Mouse (Mus musculus) kidney, adult 2 months (tissue): ENCODE results near the gene Slfn3. TPM values are rescaled to one million over a fixed set of nuclear protein-coding genes. Genes with fewer than 3 reads are reported as not detected.
"Not testable (repeated sequence)": the region's sequence is repeated elsewhere in the genome, so short reads cannot be mapped to it uniquely, and the experiment has no call there.

ENCODE experiments used
- DNase-seq: peaks from one replicate; pipeline ENCODE4 v3.0.0; 2021
- H3K27ac ChIP-seq: fragments of 200-500 bp; 2 replicates; pipeline ENCODE4 v1.5.1; 2012; ENCODE audit warnings: low read depth, low read length, control low read depth, inconsistent platforms; ENCODE audit not compliant: insufficient read depth
- H3K27me3 ChIP-seq: fragments of 200-500 bp; replicated peaks from 2 replicates; pipeline ENCODE4 v1.6.1; 2012; ENCODE audit warnings: mild to moderate bottlenecking, moderate library complexity, low read length, inconsistent platforms; ENCODE audit not compliant: control insufficient read depth, insufficient read depth
- H3K36me3 ChIP-seq: fragments of 200-500 bp; 2 replicates; pipeline ENCODE4 v1.6.1; 2012; ENCODE audit warnings: mild to moderate bottlenecking, moderate library complexity, low read length, inconsistent platforms; ENCODE audit not compliant: control insufficient read depth, insufficient read depth
- H3K4me1 ChIP-seq: fragments of 200-500 bp; 2 replicates; pipeline ENCODE4 v1.6.1; 2011; ENCODE audit warnings: low read length; ENCODE audit not compliant: control insufficient read depth, insufficient read depth
- H3K4me3 ChIP-seq: fragments of 200-500 bp; 2 replicates; pipeline ENCODE4 v1.5.1; 2011; ENCODE audit warnings: mild to moderate bottlenecking, low read depth, low read length, control low read depth; ENCODE audit not compliant: insufficient read depth
- CTCF ChIP-seq: fragments of 200-500 bp; conservative IDR thresholded peaks from 2 replicates; pipeline ENCODE4 v1.5.1; 2011; ENCODE audit warnings: low read depth, mild to moderate bottlenecking, control low read depth, low read length, moderate library complexity, mixed read lengths; ENCODE audit not compliant: insufficient read depth, insufficient read length
- POLR2A ChIP-seq: fragments of 200-500 bp; IDR thresholded peaks from one replicate; pipeline ENCODE4 v1.6.1; 2011; ENCODE audit warnings: low read depth, low read length, control low read depth
- WGBS: fragments of 180-500 bp; shearing (Covaris S2); methylation state at CpG from one replicate; pipeline ENCODE4 v1.1.7; 2018; 5-methylcytosine and 5-hydroxymethylcytosine counted together
- polyA plus RNA-seq: library from polyadenylated mRNA; depleted of rRNA; stranded (reverse); fragments of >200 nt; gene quantifications from 2 replicates; pipeline ENCODE4 v1.2.3, GENCODE M21; 2012; rRNA removed

Gene Slfn3
- 0.72 TPM in 2 replicates for polyA plus RNA-seq

DNA sequence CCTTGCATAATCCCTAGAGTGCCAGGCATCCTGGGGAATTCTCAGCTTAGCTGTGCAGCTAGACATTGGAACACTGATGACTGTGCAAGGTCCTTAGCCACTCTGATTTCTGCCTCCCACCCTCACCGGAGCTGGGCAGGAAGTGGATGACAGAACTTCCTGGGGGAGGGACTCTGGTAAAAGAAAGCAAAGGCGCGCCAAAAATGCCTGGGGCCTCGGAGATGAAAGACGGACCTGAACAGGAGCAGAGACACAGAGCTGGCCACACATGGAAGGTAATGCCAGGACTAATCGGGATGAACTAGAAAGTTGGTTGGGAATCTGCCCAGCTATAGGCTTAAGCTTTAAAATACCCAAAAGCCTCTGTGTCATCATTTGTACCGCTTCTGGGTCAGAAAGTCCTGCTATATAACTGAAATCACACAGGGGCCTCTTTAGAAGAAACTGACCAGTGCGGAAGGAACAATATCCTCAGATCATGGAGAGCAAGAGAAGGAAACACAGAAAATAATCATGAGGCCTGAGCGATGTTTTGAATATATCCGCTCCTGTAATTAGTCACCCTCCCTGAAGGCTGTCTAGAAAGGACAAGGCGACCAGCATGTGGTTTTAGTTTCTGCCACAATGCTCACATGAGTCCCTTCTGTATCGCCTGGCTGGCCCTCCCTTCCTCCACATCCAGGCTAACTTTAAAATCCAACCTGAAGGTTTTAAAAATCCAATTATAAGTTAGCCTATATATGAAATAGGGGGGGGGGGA is at the start of gene Slfn3:
Gene Slfn3, plus strand, starts transcription at position 197 of the 760 bp plus-strand sequence.
- no peaks in the 10 kb centered on the region for H3K36me3 ChIP-seq
- peak within 1 kb of the TSS; percentile 80 for H3K27ac ChIP-seq
- peak within 1 kb of the TSS; percentile 63 for H3K4me3 ChIP-seq
- 59% methylated on average over 12 of the region's 12 CpGs for WGBS
- peak; percentile 72 for DNase-seq
- TF ChIP-seq POLR2A: no peak
- TF ChIP-seq CTCF: no peak
- no peaks in the 10 kb centered on the region for H3K27me3 ChIP-seq
- H3K4me1 ChIP-seq: no peaks in the 10 kb centered on the region

DNA sequence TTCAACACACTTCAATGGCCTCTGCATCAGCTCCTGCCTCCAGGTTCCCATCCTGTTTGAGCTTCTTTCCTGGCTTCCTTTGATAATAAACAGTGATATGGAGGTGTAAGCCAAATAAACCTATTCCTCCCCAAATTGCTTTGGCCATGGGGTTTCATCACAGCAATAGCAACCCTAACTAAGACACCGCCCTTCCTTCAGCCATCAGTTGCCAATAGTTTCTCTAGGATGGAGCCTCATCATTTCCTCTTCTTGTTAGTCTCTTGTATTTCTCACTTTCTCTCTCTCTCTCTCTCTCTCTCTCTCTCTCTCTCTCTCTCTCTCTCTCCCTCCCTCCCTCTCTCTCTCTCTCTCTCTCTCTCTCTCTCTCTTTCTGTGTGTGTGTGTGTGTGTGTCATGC is 42.2 kb upstream of the Slfn3 start:
- whole genome bisulfite sequencing: no CpG with 5 or more reads among the region's 1 CpGs
- not testable (repeated sequence) for H3K27ac ChIP-seq, H3K27me3 ChIP-seq

DNA sequence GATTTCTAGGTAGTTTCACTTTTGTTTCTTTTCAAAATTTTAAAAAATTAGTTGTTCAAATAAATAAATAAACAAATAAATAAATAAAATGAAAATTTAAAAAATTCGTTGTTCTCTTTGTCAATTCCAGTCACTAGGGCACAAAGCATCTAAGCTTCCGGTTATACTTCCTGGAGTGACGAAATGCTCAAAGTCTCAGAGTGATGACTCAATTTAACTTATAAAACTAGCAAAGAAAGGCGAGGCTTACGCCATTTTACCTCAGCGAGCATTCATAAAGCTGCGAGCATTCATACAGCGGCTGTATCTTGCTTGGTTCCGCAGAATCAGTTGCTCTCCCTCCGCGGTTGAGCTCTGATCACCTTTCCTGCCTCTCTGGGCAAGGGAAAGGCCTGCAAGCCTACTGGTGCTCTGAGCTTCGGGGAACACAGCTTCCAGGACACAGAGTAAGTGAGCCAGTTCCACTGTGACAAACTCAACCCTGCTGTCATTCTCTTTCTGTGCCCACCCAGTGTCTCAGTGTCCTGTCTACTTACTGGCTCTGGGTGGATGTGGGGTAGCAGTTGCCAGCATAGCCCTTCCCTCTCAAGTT is 16.1 kb upstream of the Slfn3 start, which contains the start of gene Slfn4:
Gene Slfn4, plus strand, starts transcription at position 239 of the 592 bp plus-strand sequence.
- no peak within 1 kb of the TSS for H3K4me3 ChIP-seq
- WGBS: 86% methylated on average over 12 of the region's 12 CpGs

More for the DNA sequence above, 42.2 kb upstream of the Slfn3 start:
- H3K36me3 ChIP-seq, H3K4me3 ChIP-seq, DNase-seq, H3K4me1 ChIP-seq: not testable (repeated sequence)

DNA sequence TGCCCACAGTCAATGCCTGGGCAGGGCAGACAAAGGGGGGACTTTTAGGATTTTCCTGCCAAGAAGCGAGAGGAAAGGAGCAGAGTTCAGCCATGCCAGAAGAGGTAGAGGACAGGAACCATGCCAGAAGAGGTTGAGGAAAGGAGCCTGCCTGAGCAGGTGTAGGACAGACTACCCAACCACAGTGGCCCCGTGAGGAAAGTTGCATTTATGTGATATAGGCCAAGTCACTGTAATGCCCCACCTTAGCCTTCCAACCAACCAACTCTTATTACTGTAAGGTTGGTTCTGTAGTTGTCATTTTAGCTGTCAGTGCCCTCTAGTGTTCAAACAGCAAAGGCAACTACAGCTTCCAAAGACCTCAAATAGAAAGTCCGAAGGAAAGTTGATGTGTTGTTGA is 871 bp downstream of the Slfn3 start:
- TF ChIP-seq POLR2A: no peak
- 0 out of 2 replicates have a peak, but pooled peaks have one; percentile 3 for TF ChIP-seq CTCF
- peak overlapping the region; percentile 63 for H3K4me3 ChIP-seq

More for the DNA sequence above, 16.1 kb upstream of the Slfn3 start, which contains the start of gene Slfn4:
- no peaks in the 10 kb centered on the region for H3K4me1 ChIP-seq
- H3K27ac ChIP-seq: no peak within 1 kb of the TSS
- no peaks in the 10 kb centered on the region for H3K27me3 ChIP-seq
- DNase-seq: no peak
- H3K36me3 ChIP-seq: no peaks in the 10 kb centered on the region
- TF ChIP-seq CTCF (no peak), POLR2A (no peak)

DNA sequence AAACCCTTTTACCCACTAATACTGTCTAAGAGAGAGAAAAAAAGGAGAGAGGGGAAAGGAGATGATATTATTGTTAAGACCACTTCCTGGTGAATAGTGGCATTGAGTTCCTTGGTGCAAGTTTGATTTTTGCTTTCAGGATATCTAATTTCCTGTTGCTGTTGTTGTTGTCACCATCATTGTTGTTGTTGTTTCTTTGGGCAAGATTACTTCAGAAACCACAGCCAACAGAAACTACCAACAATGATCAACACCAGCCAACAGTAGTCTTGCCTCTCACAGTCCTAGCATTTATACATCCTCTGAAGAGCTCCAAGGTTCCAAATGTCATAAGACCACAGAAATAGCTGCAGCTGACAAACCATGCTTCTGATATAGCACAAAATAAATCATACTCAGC is 13.9 kb downstream of the Slfn3 start:
- Histone ChIP-seq H3K4me3 (no peak overlapping the region), H3K27me3 (no peaks in the 10 kb centered on the region), H3K27ac (no peak overlapping the region), H3K4me1 (no peaks in the 10 kb centered on the region), H3K36me3 (no peaks in the 10 kb centered on the region)
- DNase-seq: no peak
- TF ChIP-seq POLR2A (no peak), CTCF (no peak)

More for the DNA sequence above, 871 bp downstream of the Slfn3 start:
- 39% methylated on average over 3 of the region's 3 CpGs for WGBS
- Histone ChIP-seq H3K27ac (peak overlapping the region; percentile 80), H3K36me3 (no peaks in the 10 kb centered on the region), H3K4me1 (no peaks in the 10 kb centered on the region), H3K27me3 (no peaks in the 10 kb centered on the region)
- peak; percentile 51 for DNase-seq

DNA sequence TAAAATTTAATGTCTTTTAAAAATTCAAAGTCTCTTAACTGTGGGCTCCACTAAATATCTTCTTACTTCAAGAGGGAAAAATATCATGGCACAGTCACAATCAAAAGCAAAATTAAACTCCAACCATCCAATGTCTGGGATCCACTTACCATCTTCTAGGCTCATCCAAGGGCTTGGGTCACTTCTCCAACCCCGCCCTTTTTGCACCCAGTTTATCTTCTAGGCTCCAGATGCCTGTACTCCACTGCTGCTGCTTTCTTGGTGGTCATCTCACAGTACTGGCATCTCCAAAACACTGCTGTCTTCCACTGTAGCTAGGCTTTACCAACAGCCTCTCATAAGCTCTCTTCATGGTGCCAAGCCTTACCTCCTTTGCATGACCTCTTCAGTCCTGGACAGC is 25.0 kb downstream of the Slfn3 start:
- no peak overlapping the region for H3K4me3 ChIP-seq
- H3K4me1 ChIP-seq: no peaks in the 10 kb centered on the region
- H3K27me3 ChIP-seq: no peaks in the 10 kb centered on the region; the same call in 1 of the 2 replicates
- no peak overlapping the region for H3K27ac ChIP-seq
- 80% methylated on average over 1 of the region's 1 CpGs for WGBS
- no peaks in the 10 kb centered on the region for H3K36me3 ChIP-seq
- no peak for DNase-seq
- no peak for TF ChIP-seq CTCF
- no peak for TF ChIP-seq POLR2A

DNA sequence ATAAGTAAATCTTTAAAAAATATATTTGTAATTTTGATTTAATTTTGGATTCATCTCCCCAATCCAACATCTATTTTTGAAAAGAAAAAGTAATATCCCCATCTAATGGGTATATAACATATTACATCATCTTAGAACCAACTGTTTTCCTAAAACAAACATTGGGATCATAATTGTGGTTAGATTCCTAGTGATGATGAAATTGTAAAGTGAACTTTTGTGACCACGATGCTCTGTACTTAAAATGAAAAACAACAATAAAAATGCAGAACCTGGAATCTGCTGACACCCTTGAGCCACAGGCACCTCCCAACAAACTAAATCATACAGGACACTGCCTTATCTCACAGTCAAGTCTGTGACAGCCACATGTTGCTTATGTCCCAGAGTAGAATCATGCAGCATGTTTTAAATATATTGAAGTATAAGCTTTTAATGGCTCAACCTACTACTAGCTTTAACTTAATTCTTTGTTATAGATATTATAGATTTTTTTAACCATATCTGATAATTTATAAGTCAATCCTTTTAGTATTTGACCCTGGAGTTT is 30.3 kb downstream of the Slfn3 start:
- TF ChIP-seq CTCF (no peak), POLR2A (no peak)
- Histone ChIP-seq H3K27ac (no peak overlapping the region), H3K4me3 (no peak overlapping the region), H3K27me3 (no peaks in the 10 kb centered on the region), H3K36me3 (no peaks in the 10 kb centered on the region), H3K4me1 (no peaks in the 10 kb centered on the region)
- DNase-seq: no peak
- 73% methylated on average over 1 of the region's 1 CpGs for WGBS
